Mouse (Mus musculus): ENCODE measurements around the gene Ifitm1. TPM values are rescaled to one million over a fixed set of nuclear protein-coding genes. Genes with fewer than 3 reads are reported as not detected.

Gene Ifitm1
- 19.9 TPM for polyA plus RNA-seq (2012; fragmentation: generic; extraction: Trizol)

DNA sequence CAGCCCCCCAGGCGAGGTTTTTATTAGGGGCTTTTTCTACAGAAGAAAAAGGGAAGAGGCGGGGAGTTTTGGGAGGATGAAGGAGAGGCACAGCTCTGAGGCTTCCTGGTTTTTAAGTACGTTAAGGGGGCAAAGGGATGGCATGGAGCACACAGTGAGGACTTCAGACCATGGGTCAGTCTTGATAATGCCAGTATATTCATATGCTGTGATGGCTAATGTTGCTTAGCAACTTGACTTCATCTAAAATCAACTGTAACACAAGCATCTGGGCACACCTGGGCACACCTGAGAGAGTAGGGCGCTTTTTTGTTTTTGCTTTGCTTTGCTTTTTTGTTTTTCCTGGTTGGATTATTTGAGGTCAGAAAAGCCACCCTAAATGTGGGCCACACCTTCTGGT lies at the start of gene Ifitm1:
TSS of gene Ifitm1 (plus strand) at position 301 of the 400 bp plus-strand sequence.
- TF ChIP-seq E2F4 (IDR thresholded peaks at IDR 0.05; ENCODE audit: insufficient read depth) (no peak), MYOD1 (IDR thresholded peaks at IDR 0.05; ENCODE audit: control insufficient read depth in 1 of 3, insufficient read length in 2 of 3, low read depth in 2 of 3) (no peak), REST (IDR thresholded peaks at IDR 0.05; ENCODE audit: insufficient read depth, insufficient read length) (no peak), POLR2A (IDR thresholded peaks at IDR 0.05; ENCODE audit: insufficient read length, low read depth) (no peak), POLR2AphosphoS2 (IDR thresholded peaks at IDR 0.05; ENCODE audit: insufficient read length, low read depth) (no peak), SRF (IDR thresholded peaks at IDR 0.05; ENCODE audit: control insufficient read depth, insufficient read length, low read depth) (no peak), MAX (IDR thresholded peaks at IDR 0.05; ENCODE audit: low read depth) (no peak), CEBPB (IDR thresholded peaks at IDR 0.05; ENCODE audit: insufficient read depth, poor library complexity, severe bottlenecking) (no peak), MYOG (IDR thresholded peaks at IDR 0.05; ENCODE audit: control insufficient read depth in 1 of 3, insufficient read depth in 1 of 3, insufficient read length in 2 of 3, low read depth in 2 of 3) (no peak), TCF12 (IDR thresholded peaks at IDR 0.05; ENCODE audit: insufficient read depth, poor library complexity, severe bottlenecking) (no peak), TCF3 (IDR thresholded peaks at IDR 0.05; ENCODE audit: insufficient read length, low read depth) (no peak), USF1 (IDR thresholded peaks at IDR 0.05; ENCODE audit: low read depth) (no peak)
- Histone ChIP-seq H3K36me3 (ENCODE audit: control insufficient read depth, insufficient read depth) (no peaks in the 10 kb centered on the region), H3K27me3 (ENCODE audit: control insufficient read depth, insufficient read depth, insufficient read length) (no peaks in the 10 kb centered on the region), H3ac (ENCODE audit: control insufficient read depth, insufficient read length) (no peak within 1 kb of the TSS), H3K79me2 (ENCODE audit: control insufficient read depth, insufficient read depth) (no peaks in the 10 kb centered on the region), H3K4me2 (ENCODE audit: low read depth) (peak within 1 kb of the TSS; percentile 58), H3K4me3 (no peak within 1 kb of the TSS)

DNA sequence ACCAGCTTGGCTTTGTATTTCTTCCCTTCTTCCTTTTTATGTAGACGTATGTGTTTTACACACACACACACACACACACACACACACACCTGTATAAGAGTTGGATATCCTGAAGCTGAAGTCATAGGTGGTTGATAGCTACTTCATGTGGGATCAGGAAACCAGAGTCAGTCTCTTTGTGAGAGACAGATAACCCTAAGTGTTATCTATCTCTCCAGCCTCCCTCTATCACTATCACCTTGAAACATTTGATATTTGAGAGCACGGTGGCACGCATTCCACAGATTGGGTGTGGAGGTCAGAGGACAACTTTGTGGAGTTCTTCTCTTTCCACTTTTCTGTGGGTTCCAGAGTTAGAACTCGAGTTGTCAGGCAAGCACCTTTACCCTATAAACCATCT lies 47.1 kb upstream of the Ifitm1 start:
- H3K4me2 ChIP-seq (ENCODE audit: low read depth), result no peak overlapping the region
- TF ChIP-seq TCF3 (IDR thresholded peaks at IDR 0.05; ENCODE audit: insufficient read length, low read depth) (no peak), MYOG (IDR thresholded peaks at IDR 0.05; ENCODE audit: control insufficient read depth in 1 of 3, insufficient read depth in 1 of 3, insufficient read length in 2 of 3, low read depth in 2 of 3) (no peak), POLR2AphosphoS2 (IDR thresholded peaks at IDR 0.05; ENCODE audit: insufficient read length, low read depth) (no peak), USF1 (IDR thresholded peaks at IDR 0.05; ENCODE audit: low read depth) (no peak), TCF12 (IDR thresholded peaks at IDR 0.05; ENCODE audit: insufficient read depth, poor library complexity, severe bottlenecking) (no peak), MAX (IDR thresholded peaks at IDR 0.05; ENCODE audit: low read depth) (no peak), REST (IDR thresholded peaks at IDR 0.05; ENCODE audit: insufficient read depth, insufficient read length) (no peak), CEBPB (IDR thresholded peaks at IDR 0.05; ENCODE audit: insufficient read depth, poor library complexity, severe bottlenecking) (no peak), MYOD1 (IDR thresholded peaks at IDR 0.05; ENCODE audit: control insufficient read depth in 1 of 3, insufficient read length in 2 of 3, low read depth in 2 of 3) (no peak), POLR2A (IDR thresholded peaks at IDR 0.05; ENCODE audit: insufficient read length, low read depth) (no peak), SRF (IDR thresholded peaks at IDR 0.05; ENCODE audit: control insufficient read depth, insufficient read length, low read depth) (no peak), E2F4 (IDR thresholded peaks at IDR 0.05; ENCODE audit: insufficient read depth) (no peak)
- peaks cover 44% of the 10 kb centered on the region for H3K27me3 ChIP-seq (ENCODE audit: control insufficient read depth, insufficient read depth, insufficient read length)

DNA sequence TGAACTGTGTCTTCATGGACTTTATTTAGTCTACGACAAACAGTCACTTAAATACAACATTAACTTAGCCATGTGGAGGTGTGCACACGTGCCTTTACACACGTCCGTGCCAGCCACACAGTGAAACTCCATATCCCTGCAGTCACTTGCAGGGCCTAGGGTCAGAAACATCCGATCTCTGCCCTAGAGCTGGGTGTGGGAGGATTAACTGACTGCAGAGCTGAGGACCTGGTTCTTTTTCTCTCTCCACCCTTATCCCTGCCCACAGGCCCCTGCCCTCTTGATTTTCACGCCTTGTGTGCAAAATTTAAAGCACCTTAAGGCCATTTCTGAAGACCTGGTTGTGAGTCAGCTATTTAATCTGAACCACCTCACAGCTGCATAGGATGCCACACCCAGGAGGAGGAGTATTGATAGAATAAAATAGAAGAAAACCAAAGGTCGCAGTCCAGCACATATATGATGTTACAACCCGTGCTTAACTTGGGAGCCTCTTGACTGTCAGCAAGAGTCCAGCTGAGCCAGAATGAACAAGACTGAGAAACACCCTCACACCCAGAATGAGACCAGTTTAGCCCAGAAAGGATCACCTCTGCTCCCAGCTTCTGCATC lies 46.5 kb upstream of the Ifitm1 start, which contains the start of gene Nlrp6:
TSS of gene Nlrp6 (plus strand) at position 485 of the 612 bp plus-strand sequence.
- Histone ChIP-seq H3K36me3 (ENCODE audit: control insufficient read depth, insufficient read depth) (no peaks in the 10 kb centered on the region), H3K4me3 (no peak within 1 kb of the TSS), H3ac (ENCODE audit: control insufficient read depth, insufficient read length) (no peak within 1 kb of the TSS), H3K27me3 (ENCODE audit: control insufficient read depth, insufficient read depth, insufficient read length) (peaks cover 48% of the 10 kb centered on the region), H3K4me2 (ENCODE audit: low read depth) (no peak within 1 kb of the TSS), H3K79me2 (ENCODE audit: control insufficient read depth, insufficient read depth) (no peaks in the 10 kb centered on the region)
- no peak for TF ChIP-seq MYOG (IDR thresholded peaks at IDR 0.05; ENCODE audit: control insufficient read depth in 1 of 3, insufficient read depth in 1 of 3, insufficient read length in 2 of 3, low read depth in 2 of 3)
- no peak for TF ChIP-seq REST (IDR thresholded peaks at IDR 0.05; ENCODE audit: insufficient read depth, insufficient read length)
- TF ChIP-seq E2F4 (IDR thresholded peaks at IDR 0.05; ENCODE audit: insufficient read depth), result no peak
- TF ChIP-seq POLR2A (IDR thresholded peaks at IDR 0.05; ENCODE audit: insufficient read length, low read depth), result no peak
- no peak for TF ChIP-seq USF1 (IDR thresholded peaks at IDR 0.05; ENCODE audit: low read depth)
- no peak for TF ChIP-seq POLR2AphosphoS2 (IDR thresholded peaks at IDR 0.05; ENCODE audit: insufficient read length, low read depth)
- TF ChIP-seq TCF12 (IDR thresholded peaks at IDR 0.05; ENCODE audit: insufficient read depth, poor library complexity, severe bottlenecking), result no peak
- TF ChIP-seq TCF3 (IDR thresholded peaks at IDR 0.05; ENCODE audit: insufficient read length, low read depth), result no peak
- TF ChIP-seq CEBPB (IDR thresholded peaks at IDR 0.05; ENCODE audit: insufficient read depth, poor library complexity, severe bottlenecking), result no peak
- no peak for TF ChIP-seq SRF (IDR thresholded peaks at IDR 0.05; ENCODE audit: control insufficient read depth, insufficient read length, low read depth)
- TF ChIP-seq MYOD1 (IDR thresholded peaks at IDR 0.05; ENCODE audit: control insufficient read depth in 1 of 3, insufficient read length in 2 of 3, low read depth in 2 of 3), result no peak
- no peak for TF ChIP-seq MAX (IDR thresholded peaks at IDR 0.05; ENCODE audit: low read depth)

More for the DNA sequence above, 47.1 kb upstream of the Ifitm1 start:
- Histone ChIP-seq H3K36me3 (ENCODE audit: control insufficient read depth, insufficient read depth) (no peaks in the 10 kb centered on the region), H3K79me2 (ENCODE audit: control insufficient read depth, insufficient read depth) (no peaks in the 10 kb centered on the region), H3K4me3 (no peak overlapping the region), H3ac (ENCODE audit: control insufficient read depth, insufficient read length) (no peak overlapping the region)

DNA sequence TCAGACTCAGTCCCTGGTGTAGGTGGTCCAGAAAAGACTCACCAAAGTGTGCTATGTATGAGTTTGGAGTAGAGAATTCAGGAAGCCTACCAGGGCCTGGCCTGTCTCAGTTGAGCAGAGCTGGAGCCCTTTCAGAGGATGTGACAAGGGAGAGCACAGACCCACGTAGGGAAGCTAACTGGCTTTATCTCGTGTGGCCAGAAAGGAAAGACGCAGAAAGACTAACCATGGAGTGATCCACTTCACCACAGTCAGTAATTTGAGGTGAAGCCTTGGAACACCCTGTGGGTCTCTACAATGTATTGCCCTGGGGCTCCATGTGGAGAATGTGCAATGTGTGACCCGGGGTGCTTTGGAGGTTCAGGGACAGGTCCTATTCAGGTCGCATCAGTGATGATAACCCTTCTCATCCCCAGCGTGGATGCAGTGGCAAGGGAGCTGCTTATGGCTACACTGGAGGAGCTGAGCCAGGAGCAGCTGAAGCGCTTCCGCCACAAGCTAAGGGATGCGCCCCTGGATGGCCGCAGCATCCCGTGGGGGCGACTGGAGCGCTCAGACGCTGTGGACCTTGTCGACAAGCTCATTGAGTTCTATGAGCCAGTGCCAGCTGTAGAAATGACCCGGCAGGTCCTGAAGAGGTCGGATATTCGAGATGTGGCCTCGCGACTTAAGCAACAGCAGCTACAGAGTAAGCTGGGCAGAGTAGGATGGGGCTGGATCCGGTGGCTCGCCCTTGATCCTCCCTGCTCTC lies 45.6 kb upstream of the Ifitm1 start:
- H3ac ChIP-seq (ENCODE audit: control insufficient read depth, insufficient read length), result no peak overlapping the region
- H3K36me3 ChIP-seq (ENCODE audit: control insufficient read depth, insufficient read depth), result no peaks in the 10 kb centered on the region
- no peak for TF ChIP-seq TCF3 (IDR thresholded peaks at IDR 0.05; ENCODE audit: insufficient read length, low read depth)
- no peak for TF ChIP-seq MAX (IDR thresholded peaks at IDR 0.05; ENCODE audit: low read depth)
- TF ChIP-seq MYOG (IDR thresholded peaks at IDR 0.05; ENCODE audit: control insufficient read depth in 1 of 3, insufficient read depth in 1 of 3, insufficient read length in 2 of 3, low read depth in 2 of 3), result no peak
- no peak for TF ChIP-seq CEBPB (IDR thresholded peaks at IDR 0.05; ENCODE audit: insufficient read depth, poor library complexity, severe bottlenecking)
- H3K27me3 ChIP-seq (ENCODE audit: control insufficient read depth, insufficient read depth, insufficient read length), result peaks cover 48% of the 10 kb centered on the region
- H3K4me2 ChIP-seq (ENCODE audit: low read depth), result no peak overlapping the region
- H3K79me2 ChIP-seq (ENCODE audit: control insufficient read depth, insufficient read depth), result no peaks in the 10 kb centered on the region
- no peak overlapping the region for H3K4me3 ChIP-seq

Data from myocyte (in vitro differentiated cells).